Mouse (Mus musculus) ES-Bruce4 (cell line): ENCODE results near the gene Mitf.
A peak's percentile ranks its signal among the peaks of the same experiment; 100 is the strongest.

Experiments used
- CTCF ChIP-seq: IDR thresholded peaks from one replicate; pipeline ENCODE4 v1.8.1; 2011; ENCODE audit warnings: low read depth, low read length
- EP300 ChIP-seq: IDR thresholded peaks from 2 replicates; pipeline ENCODE4 v1.6.1; 2011; ENCODE audit warnings: low read depth, low read length; ENCODE audit not compliant: insufficient read depth

GRCm38 (mm10) chr6:97956636-97957035 lies 149.8 kb downstream of the Mitf start:
- TF ChIP-seq CTCF, result no peak
- TF ChIP-seq EP300, result peak; percentile 78; the same call in 1 of the 2 replicates
